Mouse (Mus musculus): ENCODE measurements at regions not wholly inside any gene's neighbourhood (a gene's known extent, or its start where the extent isn't known, plus 50 kb on each side); places are given as distances from the start of the nearest gene placed in this dataset.

DNA sequence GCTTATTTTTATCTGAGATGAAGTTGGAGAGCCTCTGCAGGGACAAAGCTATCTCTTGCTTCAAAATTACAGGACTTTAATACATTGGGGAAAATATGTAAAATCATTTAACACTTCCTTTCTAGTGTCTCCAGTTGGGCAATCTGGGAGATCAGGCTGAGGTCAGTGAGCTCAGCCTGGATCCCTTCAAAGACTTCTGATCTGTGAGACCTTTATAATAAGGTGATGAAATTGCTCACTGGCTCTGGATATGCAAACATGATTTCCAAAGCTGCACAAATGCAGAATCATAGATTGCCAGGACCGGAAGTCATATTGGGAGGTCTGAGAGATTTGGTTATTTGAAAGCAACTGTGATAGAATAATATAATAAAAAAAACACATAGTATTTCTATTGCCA is 76.7 kb downstream of the Mex3b start:
- no peaks in the 10 kb centered on the region for H3K9me3 ChIP-seq (replicated peaks; ENCODE audit: insufficient read depth, low read length)
- no peaks in the 10 kb centered on the region for H3K36me3 ChIP-seq (ENCODE audit: control insufficient read depth in 1 of 2, insufficient read depth in 2 of 2, low read length in 2 of 2)
- H3K79me2 ChIP-seq (ENCODE audit: control insufficient read depth, insufficient read depth, low read length, poor library complexity) = no peaks in the 10 kb centered on the region
- H3K27me3 ChIP-seq (ENCODE audit: control insufficient read depth in 1 of 2, insufficient read depth in 2 of 2, low read length in 2 of 2) = no peaks in the 10 kb centered on the region
- no peak overlapping the region for H3K27ac ChIP-seq (ENCODE audit: control insufficient read depth, low read depth, low read length)
- no peaks in the 10 kb centered on the region for H3K4me1 ChIP-seq (ENCODE audit: control insufficient read depth in 1 of 2, insufficient read depth in 2 of 2, low read length in 2 of 2)
- no peak overlapping the region for H3K4me3 ChIP-seq (ENCODE audit: control insufficient read depth in 1 of 2, insufficient read depth in 1 of 2, low read depth in 2 of 2, low read length in 2 of 2)
- TF ChIP-seq NELFE (IDR thresholded peaks at IDR 0.05; ENCODE audit: low read depth, low read length) (no peak), GABPA (IDR thresholded peaks at IDR 0.05; ENCODE audit: low read depth, low read length) (no peak)
- no peak for DNase-seq (ENCODE audit: low read depth, low spot score)
- no peak overlapping the region for H3K9ac ChIP-seq (ENCODE audit: control insufficient read depth, low read depth, low read length, poor library complexity, severe bottlenecking)

DNA sequence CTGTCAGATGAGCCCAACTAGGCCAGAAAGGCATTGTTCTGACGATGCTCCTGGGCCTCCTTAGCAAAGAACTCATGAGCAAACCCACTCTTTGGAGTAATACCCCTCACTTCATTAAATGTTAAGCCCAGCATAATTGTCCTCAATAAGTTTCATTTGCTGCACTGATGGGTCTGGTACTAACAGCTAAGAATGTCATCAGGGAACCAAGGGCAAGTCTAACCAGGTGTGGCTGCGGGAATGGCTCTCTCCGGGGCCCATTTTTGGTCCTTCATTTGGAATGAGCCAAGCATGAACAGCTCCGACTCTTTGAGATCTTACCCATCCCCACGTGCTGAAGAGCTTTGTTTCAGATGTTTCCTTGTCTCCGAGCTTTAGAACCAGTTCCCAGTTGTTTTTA is 82.2 kb downstream of the Mex3b start:
- Histone ChIP-seq H3K4me3 (ENCODE audit: control insufficient read depth in 1 of 2, insufficient read depth in 1 of 2, low read depth in 2 of 2, low read length in 2 of 2) (no peak overlapping the region), H3K27ac (ENCODE audit: control insufficient read depth, low read depth, low read length) (no peak overlapping the region), H3K79me2 (ENCODE audit: control insufficient read depth, insufficient read depth, low read length, poor library complexity) (no peaks in the 10 kb centered on the region), H3K36me3 (ENCODE audit: control insufficient read depth in 1 of 2, insufficient read depth in 2 of 2, low read length in 2 of 2) (no peaks in the 10 kb centered on the region), H3K9ac (ENCODE audit: control insufficient read depth, low read depth, low read length, poor library complexity, severe bottlenecking) (no peak overlapping the region), H3K9me3 (replicated peaks; ENCODE audit: insufficient read depth, low read length) (no peaks in the 10 kb centered on the region), H3K4me1 (ENCODE audit: control insufficient read depth in 1 of 2, insufficient read depth in 2 of 2, low read length in 2 of 2) (no peaks in the 10 kb centered on the region), H3K27me3 (ENCODE audit: control insufficient read depth in 1 of 2, insufficient read depth in 2 of 2, low read length in 2 of 2) (no peaks in the 10 kb centered on the region)
- no peak for DNase-seq (ENCODE audit: low read depth, low spot score)
- TF ChIP-seq UBTF (IDR thresholded peaks at IDR 0.05; ENCODE audit: borderline replicate concordance, insufficient read depth, low read depth, low read length) (no peak), BHLHE40 (IDR thresholded peaks at IDR 0.05; ENCODE audit: borderline replicate concordance, low read depth, low read length) (no peak), NRF1 (IDR thresholded peaks at IDR 0.05; ENCODE audit: insufficient read depth, low read depth, low read length, poor library complexity, severe bottlenecking) (no peak), GATA1 (IDR thresholded peaks at IDR 0.05; ENCODE audit: low read depth, low read length) (no peak), POLR2AphosphoS5 (IDR thresholded peaks at IDR 0.05; ENCODE audit: borderline replicate concordance, low read depth, low read length) (no peak), GABPA (IDR thresholded peaks at IDR 0.05; ENCODE audit: low read depth, low read length) (no peak), USF2 (IDR thresholded peaks at IDR 0.05; ENCODE audit: borderline replicate concordance in 1 of 2, insufficient read depth in 1 of 2, low read depth in 1 of 2, low read length in 2 of 2) (no peak), E2F4 (IDR thresholded peaks at IDR 0.05; ENCODE audit: borderline replicate concordance, low read depth, low read length) (no peak), TCF12 (IDR thresholded peaks at IDR 0.05; ENCODE audit: low read depth, low read length) (no peak), MAX (IDR thresholded peaks at IDR 0.05; ENCODE audit: low read length) (no peak)

DNA sequence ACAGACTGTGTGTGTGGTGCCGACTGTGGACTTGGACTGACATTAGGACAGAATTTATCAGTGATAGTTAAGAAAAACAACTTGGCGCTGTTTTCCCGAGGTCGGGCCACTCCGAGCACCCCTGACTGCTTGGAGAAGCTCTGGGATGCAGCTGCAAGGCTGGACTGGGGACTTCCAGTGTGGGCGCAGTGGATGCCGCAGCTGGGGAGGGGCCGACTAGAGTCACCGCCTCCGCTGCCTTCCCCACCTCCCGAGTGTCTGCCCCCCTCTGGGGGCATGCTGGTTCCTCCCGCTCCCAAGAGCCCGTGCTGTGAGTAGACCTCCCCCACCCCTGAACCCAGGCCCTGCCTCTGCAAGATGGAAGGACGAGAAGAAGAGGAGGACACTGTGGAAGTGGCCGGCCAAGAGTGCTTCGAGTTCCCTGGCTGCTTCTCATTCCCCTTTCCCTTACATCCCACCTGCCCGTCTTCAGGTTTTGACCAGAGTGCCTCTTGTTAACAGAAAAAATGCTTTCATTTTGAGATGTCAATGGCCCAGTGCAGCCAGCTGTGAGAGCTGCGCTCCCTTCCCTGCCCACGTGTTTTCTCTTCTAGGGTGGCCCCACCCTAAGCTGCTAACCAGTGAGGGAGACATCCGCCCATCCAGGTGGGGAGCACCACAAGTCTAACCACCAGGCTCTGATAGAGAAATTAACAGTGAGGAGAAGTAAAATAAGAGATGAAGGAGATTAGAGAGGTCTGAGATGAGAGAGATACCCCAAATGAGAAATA is 90.3 kb downstream of the Mex3b start:
- TF ChIP-seq RCOR1 (IDR thresholded peaks at IDR 0.05; ENCODE audit: low read depth, low read length) = no peak
- no peak for TF ChIP-seq UBTF (IDR thresholded peaks at IDR 0.05; ENCODE audit: borderline replicate concordance, insufficient read depth, low read depth, low read length)
- no peak for TF ChIP-seq TBP (IDR thresholded peaks at IDR 0.05; ENCODE audit: low read depth, low read length)
- no peak for TF ChIP-seq E2F4 (IDR thresholded peaks at IDR 0.05; ENCODE audit: borderline replicate concordance, low read depth, low read length)
- no peak for TF ChIP-seq SIN3A (IDR thresholded peaks at IDR 0.05; ENCODE audit: low read length)
- TF ChIP-seq TCF12 (IDR thresholded peaks at IDR 0.05; ENCODE audit: low read depth, low read length) = no peak
- TF ChIP-seq JUND (IDR thresholded peaks at IDR 0.05; ENCODE audit: low read depth, low read length) = no peak
- no peak for TF ChIP-seq USF1 (IDR thresholded peaks at IDR 0.05; ENCODE audit: low read depth, low read length)
- no peak for TF ChIP-seq MEF2A (IDR thresholded peaks at IDR 0.05; ENCODE audit: extremely low read depth, insufficient replicate concordance, low read depth, low read length, poor library complexity, severe bottlenecking)
- no peak for TF ChIP-seq EP300 (IDR thresholded peaks at IDR 0.05; ENCODE audit: low read depth in 1 of 2, low read length in 2 of 2)
- TF ChIP-seq CHD2 (IDR thresholded peaks at IDR 0.05; ENCODE audit: low read length) = no peak
- no peak for TF ChIP-seq MAFK (IDR thresholded peaks at IDR 0.05; ENCODE audit: borderline replicate concordance, low read depth, low read length)
- no peak for TF ChIP-seq SMC3 (IDR thresholded peaks at IDR 0.05; ENCODE audit: low read depth, low read length)
- no peak for TF ChIP-seq CHD1 (IDR thresholded peaks at IDR 0.05; ENCODE audit: low read depth, low read length)
- no peak for TF ChIP-seq ZC3H11A (IDR thresholded peaks at IDR 0.05; ENCODE audit: low read depth, low read length)
- no peak for TF ChIP-seq NELFE (IDR thresholded peaks at IDR 0.05; ENCODE audit: low read depth, low read length)
- TF ChIP-seq GATA1 (IDR thresholded peaks at IDR 0.05; ENCODE audit: low read depth, low read length) = no peak
- H3K27ac ChIP-seq (ENCODE audit: control insufficient read depth, low read depth, low read length) = no peak overlapping the region
- no peaks in the 10 kb centered on the region for H3K9me3 ChIP-seq (replicated peaks; ENCODE audit: insufficient read depth, low read length)
- H3K4me3 ChIP-seq (ENCODE audit: control insufficient read depth in 1 of 2, insufficient read depth in 1 of 2, low read depth in 2 of 2, low read length in 2 of 2) = no peak overlapping the region
- no peaks in the 10 kb centered on the region for H3K4me1 ChIP-seq (ENCODE audit: control insufficient read depth in 1 of 2, insufficient read depth in 2 of 2, low read length in 2 of 2)
- no peak overlapping the region for H3K9ac ChIP-seq (ENCODE audit: control insufficient read depth, low read depth, low read length, poor library complexity, severe bottlenecking)
- no peak for DNase-seq (ENCODE audit: low read depth, low spot score)
- H3K36me3 ChIP-seq (ENCODE audit: control insufficient read depth in 1 of 2, insufficient read depth in 2 of 2, low read length in 2 of 2) = no peaks in the 10 kb centered on the region
- H3K79me2 ChIP-seq (ENCODE audit: control insufficient read depth, insufficient read depth, low read length, poor library complexity) = no peaks in the 10 kb centered on the region
- no peaks in the 10 kb centered on the region; a peak in 1 of 4 replicates for H3K27me3 ChIP-seq (ENCODE audit: control insufficient read depth in 1 of 2, insufficient read depth in 2 of 2, low read length in 2 of 2)
